Mouse (Mus musculus): ENCODE measurements at regions not wholly inside any gene's neighbourhood (a gene's known extent, or its start where the extent isn't known, plus 50 kb on each side); places are given as distances from the start of the nearest gene placed in this dataset.

GRCm38 (mm10) chr9:47064463-47065032 lies 66.0 kb downstream of the Gm4791 start:
- TF ChIP-seq CTCF (conservative IDR thresholded peaks at IDR 0.05; ENCODE audit: low read length) (no peak), NANOG (IDR thresholded peaks at IDR 0.05; ENCODE audit: borderline replicate concordance, low read length) (no peak), POU5F1 (IDR thresholded peaks at IDR 0.05; ENCODE audit: borderline replicate concordance, low read length) (no peak)

Data from E14TG2a.4 (cell line).